Mouse (Mus musculus) ES-E14 (cell line): ENCODE results near the gene Gm21985.

Experiments used
- CHD2 ChIP-seq: IDR thresholded peaks from 2 replicates; pipeline ENCODE4 v1.6.1; 2014; ENCODE audit warnings: mild to moderate bottlenecking, low read depth, low read length, inconsistent platforms
- HCFC1 ChIP-seq: IDR thresholded peaks from 2 replicates; pipeline ENCODE4 v1.6.1; 2012; ENCODE audit warnings: low read length, inconsistent platforms, borderline replicate concordance; ENCODE audit not compliant: insufficient read depth
- MAFK ChIP-seq: IDR thresholded peaks from 2 replicates; pipeline ENCODE4 v1.6.1; 2014; ENCODE audit warnings: mild to moderate bottlenecking, low read depth, low read length, inconsistent platforms; ENCODE audit not compliant: insufficient read depth
- ZC3H11A ChIP-seq: IDR thresholded peaks from 2 replicates; pipeline ENCODE4 v1.6.1; 2012; ENCODE audit warnings: low read depth, mild to moderate bottlenecking, inconsistent platforms, low read length, borderline replicate concordance
- ZNF384 ChIP-seq: IDR thresholded peaks from 2 replicates; pipeline ENCODE4 v1.6.1; 2012; ENCODE audit warnings: low read depth, low read length, inconsistent platforms

DNA sequence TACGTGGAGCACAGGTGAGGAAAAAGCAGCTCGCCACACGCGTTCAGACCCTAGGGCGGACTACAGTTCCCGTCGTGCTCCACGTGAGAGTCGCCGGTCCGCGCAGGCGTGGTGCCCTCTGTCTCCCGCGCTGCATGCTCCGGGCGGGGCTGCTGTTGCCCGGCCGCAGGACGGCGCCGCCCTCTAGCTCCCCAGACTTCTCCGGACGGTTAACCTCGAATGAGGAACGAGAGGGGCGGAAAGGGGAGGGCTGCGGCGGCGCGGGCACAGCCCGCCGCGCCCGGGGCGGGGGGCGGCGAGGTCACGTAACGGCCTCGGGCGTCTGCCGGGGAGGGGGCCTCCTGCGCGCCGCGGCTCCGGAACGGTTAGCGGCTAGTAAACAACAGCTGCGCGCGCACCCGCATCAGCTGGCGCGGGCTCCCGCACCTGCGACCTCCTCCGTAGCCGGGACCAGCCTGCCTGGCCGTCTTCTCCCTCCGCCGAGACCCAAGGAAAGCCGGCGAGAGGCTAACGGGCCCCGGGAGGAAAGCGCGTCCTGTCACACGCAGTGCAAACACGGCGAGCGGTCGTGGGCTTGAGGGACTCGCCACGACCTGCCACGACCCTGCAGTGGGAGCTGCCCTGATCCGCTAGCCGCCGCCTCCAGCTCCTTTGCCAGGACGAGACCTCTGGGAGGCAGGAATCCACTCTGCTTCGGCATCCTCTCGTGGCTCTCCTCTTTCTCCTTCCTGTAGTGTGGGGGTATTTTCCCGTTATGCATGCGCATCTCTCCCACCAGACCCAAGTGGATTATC, 469 bp upstream of the Gm21985 start, which contains the start of gene Slc12a6:
- no peak for TF ChIP-seq MAFK
- no peak for TF ChIP-seq ZNF384
- no peak for TF ChIP-seq CHD2
- no peak for TF ChIP-seq ZC3H11A
- peak; percentile 93 for TF ChIP-seq HCFC1
